Mouse (Mus musculus) gastrocnemius, postnatal 14 days (tissue): ENCODE measurements around the gene 4930447C04Rik. TPM values are rescaled to one million over a fixed set of nuclear protein-coding genes. Genes with fewer than 3 reads are reported as not detected.
A peak's percentile ranks its signal among the peaks of the same experiment; 100 is the strongest.

Experiments used
- DNase-seq: peaks from one replicate; pipeline ENCODE4 v3.0.0; 2021; ENCODE audit warnings: mixed read lengths
- intact Hi-C: fragments of 180-260 bp; cut with DNase I; formaldehyde crosslinking; loops from one replicate; pipeline ENCODE4 v1.15.1; 2025; ENCODE audit warnings: low total_unique reads
- total RNA-seq, 2 experiments: library from RNA; stranded (reverse); gene quantifications; 2 replicates each; pipeline ENCODE4 v1.2.3; 2021

Gene 4930447C04Rik
- total RNA-seq, 2 experiments from 2014 or later = 0.43 to 0.47 TPM

GRCm38 (mm10) chr12:72945301-72946063 is 4.9 kb upstream of the 4930447C04Rik start:
- no peak for DNase-seq
- intact Hi-C loops = no loop called here

- intact Hi-C loops = no loop called here
- DNase-seq = no peak
Observed at GRCm38 (mm10) chr12:72944411-72945225, 4.0 kb upstream of the 4930447C04Rik start.

DNA sequence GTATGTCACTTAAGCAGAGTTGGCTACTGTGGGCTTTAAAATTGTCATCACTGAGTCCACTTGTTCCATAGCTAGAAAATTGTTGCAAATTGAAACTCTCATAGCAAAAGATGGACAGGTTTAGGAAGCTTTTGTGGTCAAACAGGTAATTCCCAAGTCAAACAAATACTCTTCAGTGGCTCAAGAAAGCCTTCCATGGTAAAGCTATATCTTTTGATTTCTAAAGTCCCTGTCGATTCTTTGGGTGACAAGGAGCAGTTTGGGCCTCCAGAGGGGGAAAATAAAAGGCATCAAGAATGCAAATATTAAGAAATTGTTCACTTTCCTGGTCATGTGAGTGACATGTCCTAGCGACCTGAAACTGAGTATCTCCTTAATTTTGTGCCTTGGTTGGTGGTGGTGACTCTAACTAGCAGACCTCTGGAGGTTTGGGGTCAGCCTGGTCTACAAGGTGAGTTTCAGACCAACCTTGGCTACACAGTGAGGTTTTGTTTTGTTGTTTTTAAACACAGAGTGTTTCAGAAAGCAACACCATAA is 3.1 kb upstream of the 4930447C04Rik start:
- intact Hi-C loops = no loop called here
- DNase-seq = no peak

DNA sequence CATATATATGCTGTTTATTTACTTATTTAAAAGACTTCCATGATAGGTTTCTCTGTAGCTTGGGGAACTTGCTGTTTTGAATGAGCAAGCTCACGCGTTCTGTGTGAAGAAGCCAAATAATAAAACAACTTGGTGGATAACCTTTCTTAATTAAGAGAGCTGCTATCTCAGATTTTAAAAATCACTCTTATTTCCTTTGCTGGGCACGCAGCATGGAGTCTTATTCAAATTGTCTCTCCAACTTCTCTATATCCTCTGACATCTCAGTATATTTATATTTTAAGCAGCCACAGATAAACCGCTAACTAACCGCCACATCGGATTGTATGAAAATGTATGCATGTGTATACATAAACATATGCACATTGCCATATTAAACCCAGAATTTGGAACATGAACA is 1.6 kb upstream of the 4930447C04Rik start:
- intact Hi-C loops = no loop called here
- DNase-seq = no peak

DNA sequence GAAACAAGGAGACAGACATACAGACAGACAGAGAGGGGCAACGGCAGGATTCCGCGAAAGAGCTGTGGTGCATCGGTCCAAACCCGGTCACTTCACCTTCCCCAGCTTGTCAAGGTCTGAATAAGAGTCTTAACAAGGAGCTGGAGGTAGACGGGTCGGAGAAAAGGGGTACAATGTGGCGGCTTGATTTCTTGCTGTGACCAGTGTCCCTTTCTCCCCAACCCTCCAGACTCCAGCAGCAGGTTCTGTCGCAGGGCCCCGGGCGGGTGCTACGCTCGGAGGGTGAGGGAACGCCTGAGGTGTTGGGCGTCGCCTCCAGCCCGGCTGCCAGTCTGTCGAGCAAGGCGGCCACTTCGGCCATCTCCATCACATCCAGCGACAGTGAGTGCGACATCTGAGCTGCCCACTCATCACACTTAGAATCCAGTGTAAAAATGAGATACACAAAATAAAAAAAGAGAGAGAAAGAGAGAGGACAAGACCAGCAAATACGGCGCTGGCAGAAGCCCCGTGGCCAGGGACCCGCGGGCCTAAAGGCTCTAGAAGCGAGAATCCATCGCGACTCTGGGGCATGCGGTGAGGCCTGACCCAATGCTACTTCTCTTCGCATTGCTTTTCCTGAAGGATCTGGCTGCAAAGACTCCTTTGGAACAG is 951 bp upstream of the 4930447C04Rik start:
- DNase-seq = no peak
- intact Hi-C loops = no loop called here

GRCm38 (mm10) chr12:72940822-72941397 is 336 bp upstream of the 4930447C04Rik start:
- intact Hi-C loops = no loop called here
- no peak for DNase-seq

GRCm38 (mm10) chr12:72939616-72940015 is 958 bp downstream of the 4930447C04Rik start, which contains the start of gene Six6:
Six6 (plus strand) TSS chr12:72939892.
- intact Hi-C loops = no loop called here
- DNase-seq = no peak

DNA sequence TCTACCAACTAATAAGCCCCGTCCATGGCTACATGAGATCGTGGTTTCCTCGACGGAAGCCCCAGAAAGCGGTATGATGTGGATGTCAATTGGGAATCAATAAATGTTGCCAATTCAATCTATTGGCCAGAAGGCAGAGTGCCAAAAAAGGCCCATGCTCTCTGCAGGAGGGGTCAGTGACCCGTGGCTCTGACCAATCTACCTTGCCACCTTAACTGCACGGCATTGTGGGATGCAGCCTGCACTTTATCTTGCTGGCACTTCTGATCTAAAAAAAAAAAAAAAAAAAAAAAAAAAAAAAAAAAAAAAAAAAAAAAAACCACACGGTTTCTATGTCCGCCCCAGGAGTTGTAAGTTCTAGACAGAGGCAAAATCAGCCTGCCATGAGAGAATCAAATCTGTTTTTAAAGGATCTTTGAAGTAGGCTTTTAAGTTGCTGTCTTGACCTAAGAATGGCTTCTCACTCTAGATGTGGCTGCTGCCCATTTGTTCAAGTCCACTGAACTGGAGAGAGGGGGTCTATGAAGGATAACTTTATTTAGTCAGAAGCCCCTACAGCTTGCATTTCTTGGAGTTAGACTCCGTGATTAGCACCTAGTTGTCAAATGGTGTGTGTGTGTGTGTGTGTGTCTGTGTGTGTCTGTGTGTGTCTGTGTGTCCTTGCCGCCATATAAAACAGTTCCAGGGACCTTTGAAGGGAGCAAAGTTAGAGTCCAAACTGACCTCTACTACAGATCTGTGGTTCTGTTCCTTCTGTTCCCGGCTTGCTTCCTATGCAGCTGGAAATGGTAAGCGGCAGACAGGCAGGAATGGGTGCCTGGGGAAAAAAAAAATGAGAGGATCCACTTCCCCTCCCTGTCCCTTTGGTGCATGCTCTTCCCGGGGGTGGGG is 1.7 kb downstream of the 4930447C04Rik start:
- intact Hi-C loops = no loop called here

GRCm38 (mm10) chr12:72938176-72938575 is 2.4 kb downstream of the 4930447C04Rik start:
- intact Hi-C loops = no loop called here
- no peak for DNase-seq

More for the DNA sequence above, 1.7 kb downstream of the 4930447C04Rik start:
- DNase-seq = no peak

DNA sequence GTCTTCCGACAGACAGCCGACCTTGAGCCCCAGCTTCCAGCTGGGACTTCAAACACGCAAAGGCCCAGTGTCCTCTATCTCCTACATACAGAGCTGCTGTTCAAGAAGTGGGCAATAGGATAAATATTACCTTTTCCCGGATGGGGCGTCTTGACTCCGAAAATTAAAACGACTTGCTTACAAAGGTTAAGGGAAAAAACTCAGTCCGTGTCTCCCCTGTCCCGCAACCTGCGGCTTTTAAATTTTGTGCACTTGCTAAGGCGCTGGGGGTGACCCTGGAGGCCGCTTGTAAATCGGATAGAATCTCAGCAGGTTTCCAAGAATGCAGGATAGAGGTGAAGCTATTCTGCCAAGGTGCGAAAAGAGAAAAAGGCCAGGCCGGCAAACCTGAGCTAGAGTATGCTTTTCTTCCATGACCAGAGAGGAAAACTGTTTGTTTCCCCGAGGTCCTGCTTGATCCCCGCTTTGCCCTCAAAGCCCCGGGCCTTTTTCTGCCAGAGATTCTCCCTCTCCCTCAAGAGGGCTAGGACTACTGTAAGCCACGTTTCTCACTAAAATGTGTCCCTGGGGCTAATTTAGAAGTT is 2.9 kb downstream of the 4930447C04Rik start:
- intact Hi-C loops = no loop called here
- DNase-seq = no peak

GRCm38 (mm10) chr12:72936751-72937150 is 3.8 kb downstream of the 4930447C04Rik start:
- intact Hi-C loops = no loop called here

GRCm38 (mm10) chr12:72917159-72917993 is 23.2 kb downstream of the 4930447C04Rik start:
- DNase-seq = peak; percentile 48
- intact Hi-C loops = no loop called here

More at GRCm38 (mm10) chr12:72936751-72937150, 3.8 kb downstream of the 4930447C04Rik start:
- DNase-seq = no peak

DNA sequence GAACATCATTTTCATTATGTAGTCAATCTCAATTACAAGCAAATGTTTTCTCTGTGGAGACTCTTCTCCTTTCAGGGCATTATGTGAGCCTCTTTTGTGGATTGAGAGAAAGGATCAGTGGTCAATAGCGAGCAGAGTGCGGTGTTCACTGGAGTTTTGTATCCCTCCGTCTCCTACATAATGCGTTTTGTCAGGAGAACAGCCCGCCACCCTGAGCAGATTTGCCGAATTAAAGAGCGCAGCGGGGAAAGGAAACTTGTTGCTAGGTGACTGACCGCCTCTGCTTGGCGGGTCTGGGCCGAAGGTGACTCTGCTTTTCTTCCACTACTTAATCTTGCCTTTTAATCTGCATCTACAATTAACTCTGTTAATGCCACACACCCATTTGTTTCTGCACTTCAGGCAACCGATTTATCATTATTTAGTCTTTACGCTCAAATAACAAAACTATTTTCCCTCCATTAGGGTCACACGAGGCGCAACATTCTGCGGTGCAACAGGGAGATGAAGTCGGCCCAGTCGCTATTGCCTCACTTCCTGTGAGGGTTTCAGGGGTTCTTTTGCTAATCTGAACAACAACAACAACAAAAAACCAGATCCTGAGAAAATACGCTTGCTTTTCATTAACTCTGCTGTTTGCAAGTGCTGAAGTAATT is 86.1 kb downstream of the 4930447C04Rik start:
- no peak for DNase-seq
- intact Hi-C loops = no loop called here

- intact Hi-C loops = no loop called here
- no peak for DNase-seq
Observed at GRCm38 (mm10) chr12:72853406-72854076, 87.0 kb downstream of the 4930447C04Rik start.

DNA sequence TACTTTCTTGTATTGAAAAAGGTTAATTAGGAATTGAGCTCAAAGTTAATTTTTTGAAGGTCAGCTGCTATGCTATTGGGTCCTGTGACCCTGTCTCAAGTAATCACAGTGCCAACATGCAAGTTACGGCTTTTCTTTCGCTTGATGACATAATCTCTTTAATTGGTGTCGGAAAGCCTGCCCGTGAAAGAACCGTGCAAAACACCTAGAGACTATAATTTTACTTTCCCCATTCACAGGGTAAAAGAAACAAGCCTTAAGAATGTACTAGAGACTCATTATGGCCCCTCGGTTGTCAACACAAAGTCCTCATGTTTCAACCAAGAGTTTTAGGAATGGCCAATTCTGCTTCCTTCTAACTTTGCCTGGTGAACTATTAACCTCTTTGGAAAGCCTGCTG is 88.3 kb downstream of the 4930447C04Rik start:
- DNase-seq = no peak
- intact Hi-C loops = no loop called here

DNA sequence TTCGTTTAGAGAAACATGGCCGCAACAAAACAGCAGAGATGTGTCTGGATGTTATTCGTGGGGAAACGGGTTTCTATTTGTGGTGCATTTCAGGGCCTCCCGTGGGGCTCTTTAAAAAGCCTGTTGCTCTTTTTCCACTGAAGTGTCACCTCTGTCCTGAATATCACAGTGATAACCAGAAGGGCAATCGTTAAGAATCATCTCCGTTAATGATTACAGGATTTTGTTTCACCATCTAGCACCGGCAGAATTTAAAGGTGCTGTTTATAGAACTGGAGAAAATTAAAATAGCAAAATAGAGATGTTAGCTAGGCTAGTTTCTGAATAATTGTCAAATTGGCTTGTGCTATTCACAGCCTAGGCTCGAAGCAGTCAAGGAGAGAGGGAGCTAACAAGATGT is 90.4 kb downstream of the 4930447C04Rik start:
- no peak for DNase-seq
- intact Hi-C loops = no loop called here
